10 mouse cellular contexts compared by ENCODE assay signal in the genomic region with DNA sequence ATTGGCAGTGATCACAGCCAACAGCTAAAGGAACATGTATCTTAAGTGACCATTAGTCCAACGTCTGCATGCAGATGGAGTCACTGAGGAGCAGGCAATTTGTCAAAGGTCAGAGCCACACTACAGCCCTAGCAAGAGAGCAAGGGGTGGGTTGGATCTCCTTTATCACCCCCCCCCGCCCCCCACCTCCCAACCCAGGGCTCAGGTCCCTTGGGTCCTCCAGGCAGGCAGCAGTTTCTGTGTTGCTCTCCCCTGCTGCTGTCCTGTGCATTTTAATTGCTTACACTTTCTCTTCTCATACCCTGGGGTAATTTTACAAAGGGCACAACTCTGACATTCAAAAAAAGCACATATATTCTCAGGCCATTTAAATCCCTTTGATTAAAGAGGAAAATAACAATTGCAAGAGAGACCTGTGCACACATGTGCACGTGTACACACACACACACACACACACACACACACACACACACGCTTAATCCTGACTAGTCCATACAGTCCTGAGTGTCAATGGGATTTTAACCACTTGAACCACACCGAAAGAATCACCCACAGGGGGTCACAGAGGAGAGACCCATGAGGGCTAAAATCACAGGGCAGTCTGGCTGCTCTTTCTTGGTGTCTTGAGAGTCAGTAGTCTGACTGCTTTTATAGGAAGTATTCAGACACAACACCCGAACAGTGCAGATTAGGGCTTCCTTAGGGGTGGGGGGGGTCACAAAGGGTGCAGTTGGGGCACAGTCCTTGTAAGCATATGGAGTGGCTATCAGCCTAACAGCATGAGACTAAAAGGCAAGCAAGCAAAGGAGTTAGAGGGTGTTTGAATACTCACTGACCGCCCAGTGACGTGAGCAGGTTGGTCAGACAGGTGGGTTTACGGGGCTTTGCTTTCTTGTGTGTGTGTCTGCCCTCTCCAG.
A peak's percentile ranks its signal among the peaks of the same experiment; 100 is the strongest.
DNase-seq lines count a peak whose midpoint lies in the region; ATAC-seq lines count a peak whose summit lies in the region.
"Had no signal": no experiment of that assay in that cellular context is flagged by ENCODE, and none has a peak within 500 bp of the region (broad histone marks: within the 10 kb centered on the region; RNA-seq: fewer than 3 reads in every experiment).

No protein-coding gene starts in this region.

- ATAC-seq in kidney, embryonic 15.5 days (replicated peaks; ENCODE audit: low FRiP score) = peak; percentile 27; the same call in 1 of the 2 replicates
- peak; percentile 57 for ATAC-seq in forebrain, embryonic 11.5 days (replicated peaks; ENCODE audit: low FRiP score)
- peak; percentile 55 for ATAC-seq in intestine, embryonic 15.5 days
- ATAC-seq in neural tube, embryonic 13.5 days (ENCODE audit: low read depth) = peak; percentile 37; the same call in 1 of the 2 replicates

- H3K27ac ChIP-seq in kidney, embryonic 15.5 days = peak overlapping the region; percentile 51
- H3K27ac ChIP-seq in forebrain, embryonic 11.5 days (ENCODE audit: low read depth, low read length) = peak overlapping the region; percentile 37; the same call in 1 of the 2 replicates
- H3K27ac ChIP-seq in intestine, embryonic 15.5 days = peak overlapping the region; percentile 40; the same call in 1 of the 2 replicates
- H3K27ac ChIP-seq in neural tube, embryonic 13.5 days (replicated peaks) = no peak overlapping the region; the same call in 1 of the 2 replicates
- H3K27ac ChIP-seq: liver, embryonic 14.5 days had no signal

- 56% methylated on average over 9 of the region's 9 CpGs for WGBS in kidney, embryonic 15.5 days
- WGBS in forebrain, embryonic 11.5 days = 45% methylated on average over 9 of the region's 9 CpGs
- 57% methylated on average over 9 of the region's 9 CpGs for WGBS in intestine, embryonic 15.5 days
- WGBS in neural tube, embryonic 13.5 days = 37% methylated on average over 9 of the region's 9 CpGs

- H3K4me2 ChIP-seq in kidney, embryonic 15.5 days = no peak overlapping the region
- H3K4me2 ChIP-seq in forebrain, embryonic 11.5 days (ENCODE audit: low read depth, low read length, severe bottlenecking) = no peak overlapping the region
- no peak overlapping the region for H3K4me2 ChIP-seq in intestine, embryonic 15.5 days (replicated peaks)
- no peak overlapping the region for H3K4me2 ChIP-seq in neural tube, embryonic 13.5 days

- H3K27me3 ChIP-seq in kidney, embryonic 15.5 days = no peaks in the 10 kb centered on the region
- H3K27me3 ChIP-seq in forebrain, embryonic 11.5 days (ENCODE audit: control insufficient read depth, insufficient read depth, low read length) = no peaks in the 10 kb centered on the region
- H3K27me3 ChIP-seq in intestine, embryonic 15.5 days (replicated peaks) = no peaks in the 10 kb centered on the region
- no peaks in the 10 kb centered on the region for H3K27me3 ChIP-seq in neural tube, embryonic 13.5 days

- H3K9me3 ChIP-seq in kidney, embryonic 15.5 days (replicated peaks) = no peaks in the 10 kb centered on the region
- no peaks in the 10 kb centered on the region; the same call in 1 of the 2 replicates for H3K9me3 ChIP-seq in forebrain, embryonic 11.5 days (ENCODE audit: control insufficient read depth, low read length)
- no peaks in the 10 kb centered on the region for H3K9me3 ChIP-seq in intestine, embryonic 15.5 days
- no peaks in the 10 kb centered on the region for H3K9me3 ChIP-seq in neural tube, embryonic 13.5 days

- no peak for DNase-seq in kidney, postnatal 10 days
- no peak for DNase-seq in forebrain, embryonic 11.5 days (ENCODE audit: low spot score)
- DNase-seq in urinary bladder, adult 2 months (ENCODE audit: low spot score) = no peak
- no peak for DNase-seq in ovary, postnatal 36 days (ENCODE audit: low spot score)
- no peak for DNase-seq in spleen, adult 12 weeks (ENCODE audit: low spot score)
- DNase-seq: kidney, adult 9 months had no signal

- no peak overlapping the region for H3K4me3 ChIP-seq in kidney, embryonic 15.5 days (replicated peaks)
- H3K4me3 ChIP-seq in forebrain, embryonic 11.5 days (ENCODE audit: low read depth, low read length) = no peak overlapping the region
- no peak overlapping the region for H3K4me3 ChIP-seq in intestine, embryonic 15.5 days (replicated peaks)
- H3K4me3 ChIP-seq in neural tube, embryonic 13.5 days = no peak overlapping the region

- no peaks in the 10 kb centered on the region for H3K36me3 ChIP-seq in kidney, embryonic 15.5 days
- H3K36me3 ChIP-seq in forebrain, embryonic 11.5 days (ENCODE audit: control insufficient read depth, insufficient read depth, low read length) = no peaks in the 10 kb centered on the region
- no peaks in the 10 kb centered on the region for H3K36me3 ChIP-seq in intestine, embryonic 15.5 days
- no peaks in the 10 kb centered on the region for H3K36me3 ChIP-seq in neural tube, embryonic 13.5 days

- peaks cover 14% of the 10 kb centered on the region for H3K4me1 ChIP-seq in kidney, embryonic 15.5 days
- H3K4me1 ChIP-seq in forebrain, embryonic 11.5 days (replicated peaks; ENCODE audit: control insufficient read depth, insufficient read depth, low read length) = peaks cover 21% of the 10 kb centered on the region
- peaks cover 18% of the 10 kb centered on the region; the same call in 1 of the 2 replicates for H3K4me1 ChIP-seq in intestine, embryonic 15.5 days (replicated peaks)
- peaks cover 36% of the 10 kb centered on the region for H3K4me1 ChIP-seq in neural tube, embryonic 13.5 days (replicated peaks)

- no peak overlapping the region for H3K9ac ChIP-seq in kidney, embryonic 15.5 days
- peak overlapping the region; percentile 5 for H3K9ac ChIP-seq in forebrain, embryonic 11.5 days (ENCODE audit: low read length)
- H3K9ac ChIP-seq in intestine, embryonic 15.5 days = no peak overlapping the region
- H3K9ac ChIP-seq in neural tube, embryonic 13.5 days = peak overlapping the region; percentile 18; the same call in 1 of the 2 replicates
- H3K9ac ChIP-seq: liver, embryonic 14.5 days had no signal

Comparison
In these comparisons a context has a peak if more than half of its experiments do, and no peak if none do; other contexts are left out.
1. H3K9ac ChIP-seq: peak in forebrain, embryonic 11.5 days (single experiment) and neural tube, embryonic 13.5 days (single experiment); none in kidney, embryonic 15.5 days (single experiment) and intestine, embryonic 15.5 days (single experiment).
2. Peak in every context shown above with its lines, with median percentiles within 50 percentile points of each other: ATAC-seq.